Mouse (Mus musculus) embryonic stem cell, embryonic (primary cell): ENCODE measurements at regions not wholly inside any gene's neighbourhood (a gene's known extent, or its start where the extent isn't known, plus 50 kb on each side); places are given as distances from the start of the nearest gene placed in this dataset.
"Not testable (repeated sequence)": the region's sequence is repeated elsewhere in the genome, so short reads cannot be mapped to it uniquely, and the experiment has no call there.

Experiments used
- CTCF ChIA-PET, 4 experiments: fragments of 300-600 bp in 2 of 4; fragments of 350-600 bp in 2 of 4; sonication (Branson Sonifier 250); formaldehyde crosslinking; loops; one replicate each; lab custom pipeline; 2022; ENCODE audit warnings: inconsistent platforms in 2 of 4; lab: Charles Lee
- POLR2A ChIA-PET, 4 experiments: fragments of 300-600 bp in 2 of 4; fragments of 350-600 bp in 2 of 4; sonication (Branson Sonifier 250); formaldehyde crosslinking; loops; one replicate each; lab custom pipeline; 2022; ENCODE audit warnings: antibody characterized with exemption in 4 of 4, inconsistent platforms in 1 of 4; lab: Charles Lee

GRCm38 (mm10) chr15:3171774-3172173 is 96.6 kb upstream of the Selenop start:
- ChIA-PET POLR2A (no interaction called here), CTCF (no interaction called here)

GRCm38 (mm10) chr15:3174072-3174471 is 94.3 kb upstream of the Selenop start:
- ChIA-PET POLR2A (no interaction called here), CTCF (no interaction called here)

GRCm38 (mm10) chr15:3174848-3175247 is 93.5 kb upstream of the Selenop start:
- ChIA-PET CTCF (no interaction called here), POLR2A (no interaction called here)

GRCm38 (mm10) chr15:3201912-3202653 is 66.3 kb upstream of the Selenop start:
- POLR2A ChIA-PET = no interaction called here
- CTCF ChIA-PET = interaction anchor here in 3 of 4 experiments (0.5 to 2.8 kb wide), 4 partner anchors 12 to 786 kb away, joined by 3 to 8 read pairs (median 5); no protein-coding TSS in a partner anchor

GRCm38 (mm10) chr15:3205522-3205921 is 62.8 kb upstream of the Selenop start:
- CTCF ChIA-PET = no interaction called here
- POLR2A ChIA-PET = no interaction called here

- POLR2A ChIA-PET, CTCF ChIA-PET: not testable (repeated sequence)
These were observed 62.3 kb upstream of the Selenop start for GRCm38 (mm10) chr15:3206076-3206475.

- POLR2A ChIA-PET = no interaction called here
These were observed 54.6 kb upstream of the Selenop start for GRCm38 (mm10) chr15:3213721-3214120.

GRCm38 (mm10) chr15:3215201-3215600 is 53.1 kb upstream of the Selenop start:
- ChIA-PET POLR2A (no interaction called here), CTCF (interaction anchor here in 1 of 4 experiments (0.7 kb wide), 1 partner anchor 41 kb away, joined by 9 read pairs; no protein-coding TSS in a partner anchor)

More at GRCm38 (mm10) chr15:3213721-3214120, 54.6 kb upstream of the Selenop start:
- CTCF ChIA-PET = interaction anchor here in 2 of 4 experiments (0.6 to 1.6 kb wide), 7 partner anchors 9 to 741 kb away, joined by 3 to 8 read pairs (median 4); no protein-coding TSS in a partner anchor
